Mouse (Mus musculus) bone marrow, adult 2 months (tissue): ENCODE results near the gene Ager. TPM values are rescaled to one million over a fixed set of nuclear protein-coding genes. Genes with fewer than 3 reads are reported as not detected.

ENCODE experiments used
- H3K27ac ChIP-seq: fragments of 200-500 bp; 2 replicates; pipeline ENCODE4 v1.5.1; 2012; ENCODE audit warnings: low read depth, mild to moderate bottlenecking, control low read depth, inconsistent platforms, low read length; ENCODE audit not compliant: control insufficient read depth, poor library complexity, insufficient read depth
- H3K4me1 ChIP-seq: fragments of 200-500 bp; 2 replicates; pipeline ENCODE4 v1.6.1; 2011; ENCODE audit warnings: low read length; ENCODE audit not compliant: control insufficient read depth, insufficient read depth
- H3K4me3 ChIP-seq: fragments of 200-500 bp; replicated peaks from 2 replicates; pipeline ENCODE3; 2011; ENCODE audit warnings: mild to moderate bottlenecking, low read depth, low read length, control low read depth; ENCODE audit not compliant: control insufficient read depth
- CTCF ChIP-seq: fragments of 200-500 bp; IDR thresholded peaks from 2 replicates; pipeline ENCODE4 v1.5.1; 2011; ENCODE audit warnings: low read length, control low read depth; ENCODE audit not compliant: control insufficient read depth, insufficient read depth
- POLR2A ChIP-seq: fragments of 200-500 bp; IDR thresholded peaks from 2 replicates; pipeline ENCODE4 v1.6.1; 2011; ENCODE audit warnings: low read depth, mild to moderate bottlenecking, control low read depth, low read length, borderline replicate concordance; ENCODE audit not compliant: control insufficient read depth
- WGBS: fragments of 180-500 bp; shearing (Covaris S2); methylation state at CpG from one replicate; pipeline ENCODE4 v1.1.7; 2018; 5-methylcytosine and 5-hydroxymethylcytosine counted together
- polyA plus RNA-seq: library from polyadenylated mRNA; stranded (reverse); fragments of >200 nt; gene quantifications from 2 replicates; pipeline ENCODE4 v1.2.4, GENCODE M21; 2011; ENCODE audit warnings: low replicate concordance; ENCODE audit not compliant: missing spikeins, insufficient read depth, insufficient read length

The Ager gene
- polyA plus RNA-seq, 1 experiment, result 16.3 TPM

- Histone ChIP-seq H3K4me1 (peaks cover 8% of the 10 kb centered on the region), H3K27ac (peak within 1 kb of the TSS; percentile 94), H3K4me3 (peak within 1 kb of the TSS; percentile 80)
- peak; percentile 91; the same call in 1 of the 2 replicates for TF ChIP-seq POLR2A
- no peak for TF ChIP-seq CTCF
- under 1% methylated on average over 35 of the region's 35 CpGs for WGBS
Measured at GRCm38 (mm10) chr17:34604061-34604508, 6.4 kb downstream of the Ager start, which contains the start of gene Agpat1. Gene Agpat1 (plus strand): TSS chr17:34604262.

DNA sequence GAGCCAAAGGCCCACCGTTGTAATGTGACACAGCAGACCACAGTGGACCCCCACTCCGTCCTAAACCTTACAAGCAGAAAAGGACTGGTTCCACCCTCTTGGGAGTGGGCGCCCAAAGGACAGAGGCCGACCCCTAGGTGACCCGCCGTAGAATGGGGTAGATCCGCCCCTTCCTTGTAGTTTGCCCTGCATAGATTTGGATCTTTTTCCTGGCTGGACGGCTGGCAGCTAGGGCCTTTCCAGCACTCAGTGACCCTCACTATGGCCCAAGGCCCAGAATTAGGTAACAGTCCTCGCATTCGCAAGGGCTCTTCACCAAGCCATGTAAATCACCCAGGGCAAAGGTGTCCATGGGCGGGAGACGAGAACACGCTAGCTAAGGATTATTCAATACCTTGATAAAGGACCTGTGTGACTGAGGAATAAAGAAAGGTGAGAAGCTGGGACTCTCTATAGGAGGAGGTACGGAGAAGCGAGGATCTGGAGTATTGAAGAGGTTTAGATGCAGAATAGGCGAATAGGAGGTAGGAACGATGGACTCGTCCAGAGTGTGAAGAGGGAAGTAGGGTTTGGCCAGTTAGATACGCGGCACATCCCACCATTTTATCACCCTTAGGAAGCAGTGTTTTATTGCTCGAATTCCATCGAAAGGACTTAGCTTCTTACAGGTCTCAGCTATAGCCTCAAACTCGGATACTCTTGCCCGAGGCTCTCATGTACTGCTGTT lies 7.0 kb downstream of the Ager start:
- 16% methylated on average over 24 of the region's 24 CpGs for WGBS
- Histone ChIP-seq H3K27ac (peak overlapping the region; percentile 94), H3K4me3 (peak overlapping the region; percentile 80), H3K4me1 (peaks cover 8% of the 10 kb centered on the region; the same call in 1 of the 2 replicates)
- no peak for TF ChIP-seq POLR2A
- no peak for TF ChIP-seq CTCF

DNA sequence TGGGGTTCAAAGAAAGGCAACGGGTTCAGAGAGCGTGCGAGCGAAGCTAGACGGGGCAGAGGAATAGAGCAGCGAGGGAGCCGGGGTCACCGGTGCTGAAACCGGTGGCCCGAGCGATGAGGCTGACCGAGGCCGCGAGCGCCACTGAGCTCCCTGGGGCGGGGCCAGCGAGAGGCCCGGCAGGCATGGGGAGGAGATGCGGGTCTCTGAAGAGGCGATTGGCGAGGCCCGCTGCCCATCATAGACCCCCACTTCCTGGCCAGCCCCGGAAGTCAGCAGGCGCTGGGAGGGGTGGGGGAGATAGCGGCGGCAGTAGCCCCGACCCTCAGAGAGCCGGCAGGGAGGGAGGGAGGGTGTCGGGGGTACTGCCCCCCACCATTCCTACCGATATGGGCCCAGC lies 7.9 kb downstream of the Ager start:
- Histone ChIP-seq H3K4me1 (peaks cover 8% of the 10 kb centered on the region; the same call in 1 of the 2 replicates), H3K27ac (peak overlapping the region; percentile 94), H3K4me3 (peak overlapping the region; percentile 75)
- no peak for TF ChIP-seq CTCF
- peak; percentile 90; the same call in 1 of the 2 replicates for TF ChIP-seq POLR2A
- 0% methylated on average over 30 of the region's 30 CpGs for WGBS

GRCm38 (mm10) chr17:34606186-34607039 lies 8.8 kb downstream of the Ager start:
- WGBS, result 11% methylated on average over 32 of the region's 32 CpGs
- peak overlapping the region; percentile 75 for H3K4me3 ChIP-seq
- peak overlapping the region; percentile 94; the same call in 1 of the 2 replicates for H3K27ac ChIP-seq
- TF ChIP-seq CTCF (no peak), POLR2A (no peak)
- peaks cover 8% of the 10 kb centered on the region; the same call in 1 of the 2 replicates for H3K4me1 ChIP-seq

GRCm38 (mm10) chr17:34607997-34608396 lies 10.3 kb downstream of the Ager start:
- TF ChIP-seq POLR2A (no peak), CTCF (no peak)
- Histone ChIP-seq H3K27ac (no peak overlapping the region), H3K4me1 (peaks cover 8% of the 10 kb centered on the region; the same call in 1 of the 2 replicates)

DNA sequence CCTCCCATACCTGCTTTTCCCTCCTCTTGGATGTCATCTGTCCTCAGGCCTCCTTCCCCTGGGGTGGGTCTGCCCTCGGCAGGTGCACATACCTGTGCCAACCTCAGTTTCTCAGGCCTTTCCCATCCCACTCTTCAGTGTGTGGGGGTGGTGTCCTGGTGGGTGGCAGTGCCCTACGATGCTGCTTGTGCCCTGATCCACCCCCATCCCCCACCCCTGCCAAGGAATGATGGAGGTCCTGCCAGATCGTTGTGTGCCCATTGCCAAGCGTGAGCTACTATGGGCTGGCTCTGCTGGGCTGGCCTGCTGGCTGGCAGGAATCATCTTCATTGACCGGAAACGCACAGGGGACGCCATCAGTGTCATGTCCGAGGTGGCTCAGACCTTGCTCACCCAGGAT lies 13.4 kb downstream of the Ager start:
- TF ChIP-seq POLR2A (0 out of 2 replicates have a peak, but pooled peaks have one; percentile 22), CTCF (no peak)
- Histone ChIP-seq H3K27ac (no peak overlapping the region), H3K4me1 (peaks cover 8% of the 10 kb centered on the region; the same call in 1 of the 2 replicates), H3K4me3 (no peak overlapping the region)
- 91% methylated on average over 8 of the region's 8 CpGs for whole genome bisulfite sequencing

More at GRCm38 (mm10) chr17:34607997-34608396, 10.3 kb downstream of the Ager start:
- H3K4me3 ChIP-seq, result no peak overlapping the region
- 64% methylated on average over 7 of the region's 7 CpGs for WGBS

- WGBS, result 57% methylated on average over 11 of the region's 11 CpGs
- Histone ChIP-seq H3K27ac (no peak overlapping the region), H3K4me1 (peaks cover 2% of the 10 kb centered on the region; the same call in 1 of the 2 replicates), H3K4me3 (no peak overlapping the region)
- TF ChIP-seq POLR2A (no peak), CTCF (no peak)
Measured at GRCm38 (mm10) chr17:34613054-34613645, 15.5 kb downstream of the Ager start.
